Mouse (Mus musculus) liver, adult (tissue): ENCODE results near the gene Foxd2.

Experiments used
- GATA4 ChIP-seq: IDR thresholded peaks from 2 replicates; pipeline ENCODE4 v1.6.1; 2014; ENCODE audit warnings: mild to moderate bottlenecking, low read length; ENCODE audit not compliant: insufficient replicate concordance

The Foxd2 gene

DNA sequence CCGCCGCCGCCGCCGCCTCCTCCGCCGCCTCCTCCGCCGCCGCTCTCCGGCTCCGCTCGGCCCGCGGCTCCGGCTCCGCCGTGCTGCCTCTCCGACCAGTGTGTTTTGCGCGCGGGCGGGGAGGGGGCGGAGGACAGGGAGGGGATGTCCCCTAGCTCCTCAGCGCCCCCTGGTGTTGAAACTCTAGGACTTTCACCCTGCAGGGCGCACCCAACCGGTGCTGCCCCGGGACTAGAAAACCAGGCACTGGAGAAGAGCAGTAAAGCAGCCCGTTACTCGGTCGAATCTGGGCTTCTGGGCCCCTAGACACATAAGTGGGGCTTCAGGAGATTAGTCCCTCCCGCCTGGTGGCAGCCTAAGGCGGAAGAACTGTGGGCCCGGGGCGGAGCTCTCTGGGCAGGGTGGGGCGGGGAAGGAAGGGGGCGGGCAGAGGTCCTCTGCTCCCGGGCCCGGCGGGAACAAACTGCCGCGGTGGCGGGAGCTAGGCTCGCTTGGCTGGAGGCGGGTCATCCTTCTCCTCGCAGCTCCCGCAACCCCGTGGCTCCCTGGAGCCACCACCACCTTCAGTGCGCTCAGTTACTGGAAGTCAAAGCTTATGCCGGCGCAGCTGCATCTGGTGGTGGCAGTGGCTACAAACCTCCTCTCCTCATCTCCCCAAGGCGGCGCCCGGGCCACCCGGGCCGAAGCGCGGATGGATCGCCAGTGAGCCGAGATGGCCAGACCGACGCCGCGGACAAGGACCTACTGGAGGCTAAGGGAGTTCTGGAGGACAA lies at the start of gene Foxd2:
Foxd2 (minus strand) TSS at position 45 of the 773 bp plus-strand sequence.
- no peak for TF ChIP-seq GATA4

DNA sequence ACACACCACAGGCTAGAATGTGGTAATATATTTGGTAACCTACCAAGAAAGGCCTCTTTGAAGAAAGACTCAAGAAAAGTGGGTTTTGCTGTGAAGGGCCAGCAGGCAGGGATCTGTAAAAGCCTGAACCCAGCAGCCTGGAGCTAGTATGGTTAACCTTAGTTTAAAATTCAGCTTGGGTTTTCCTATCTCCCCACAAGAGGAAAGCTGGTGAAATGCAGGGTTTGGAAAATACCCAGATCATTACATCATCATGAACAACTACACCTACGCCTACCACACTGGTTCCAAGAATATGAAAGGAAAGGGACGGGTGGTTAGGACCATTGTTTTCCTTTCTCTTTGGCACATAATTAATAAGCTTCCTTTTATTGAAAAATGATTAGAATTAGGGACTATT lies 49.6 kb upstream of the Foxd2 start:
- no peak for TF ChIP-seq GATA4

GRCm38 (mm10) chr4:114957403-114957802 lies 48.7 kb upstream of the Foxd2 start:
- no peak for TF ChIP-seq GATA4

GRCm38 (mm10) chr4:114953172-114953571 lies 44.5 kb upstream of the Foxd2 start:
- no peak for TF ChIP-seq GATA4

GRCm38 (mm10) chr4:114947852-114948481 lies 39.3 kb upstream of the Foxd2 start:
- TF ChIP-seq GATA4 = no peak

GRCm38 (mm10) chr4:114947395-114947794 lies 38.7 kb upstream of the Foxd2 start:
- TF ChIP-seq GATA4 = no peak

DNA sequence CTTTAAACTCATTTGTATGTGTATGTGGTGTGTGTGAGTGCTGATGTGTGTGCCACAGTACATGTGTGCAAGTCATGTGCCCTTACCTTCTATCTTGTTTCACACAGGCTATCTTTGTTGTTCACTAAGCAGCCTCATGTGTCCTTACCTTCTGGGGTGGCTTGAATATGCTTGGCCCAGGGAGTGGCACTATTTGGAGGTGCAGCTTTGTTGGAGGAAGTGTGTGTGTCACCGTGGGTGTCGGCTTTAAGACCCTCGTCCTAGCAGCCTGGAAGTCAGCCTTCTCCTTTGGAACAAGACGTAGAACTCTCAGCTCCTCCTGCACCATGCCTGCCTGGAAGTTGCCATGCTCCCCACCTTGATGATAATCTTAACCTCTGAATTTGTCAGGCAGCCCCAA lies 37.7 kb upstream of the Foxd2 start:
- TF ChIP-seq GATA4 = no peak

GRCm38 (mm10) chr4:114945021-114945420 lies 36.3 kb upstream of the Foxd2 start:
- TF ChIP-seq GATA4 = no peak

GRCm38 (mm10) chr4:114942583-114942982 lies 33.9 kb upstream of the Foxd2 start:
- no peak for TF ChIP-seq GATA4

DNA sequence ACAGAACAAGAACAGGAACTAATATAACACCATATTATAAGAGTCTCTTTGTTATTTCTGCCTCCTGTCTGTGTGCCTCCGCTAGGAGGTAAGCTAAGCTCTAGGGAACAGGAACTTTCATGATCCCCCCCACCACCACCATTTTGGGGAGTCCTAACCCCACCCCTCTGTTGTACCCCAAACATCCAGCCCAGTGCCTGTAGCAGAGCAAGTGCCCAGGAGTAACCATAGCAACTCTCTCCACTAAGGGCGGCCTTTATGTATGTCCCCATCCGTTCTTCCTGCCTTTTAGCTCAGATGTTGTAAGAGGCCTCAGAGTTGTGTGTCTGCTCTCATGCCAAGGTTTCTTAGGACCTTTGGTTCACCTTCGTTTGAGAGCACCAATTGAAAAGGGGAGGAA lies 33.4 kb upstream of the Foxd2 start:
- TF ChIP-seq GATA4 = no peak

DNA sequence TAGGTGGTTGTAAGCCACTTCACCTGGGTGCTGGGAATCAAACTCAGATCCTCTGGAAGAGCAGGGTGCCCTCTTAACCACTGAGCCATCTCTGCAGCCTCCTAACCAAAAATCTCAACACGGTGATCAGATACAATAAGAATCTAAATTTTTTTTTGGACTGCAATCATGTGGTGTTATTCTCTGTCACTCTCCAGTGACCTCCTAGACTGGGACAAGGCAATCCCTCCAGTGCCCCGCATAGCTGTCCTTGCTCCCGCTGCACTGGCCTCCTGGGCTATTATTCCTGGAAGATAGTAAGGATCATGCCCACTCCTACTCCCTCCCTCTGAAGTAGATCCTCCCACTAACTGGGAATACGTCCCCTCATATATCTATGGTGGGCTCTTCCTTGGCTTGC lies 32.6 kb upstream of the Foxd2 start:
- no peak for TF ChIP-seq GATA4

DNA sequence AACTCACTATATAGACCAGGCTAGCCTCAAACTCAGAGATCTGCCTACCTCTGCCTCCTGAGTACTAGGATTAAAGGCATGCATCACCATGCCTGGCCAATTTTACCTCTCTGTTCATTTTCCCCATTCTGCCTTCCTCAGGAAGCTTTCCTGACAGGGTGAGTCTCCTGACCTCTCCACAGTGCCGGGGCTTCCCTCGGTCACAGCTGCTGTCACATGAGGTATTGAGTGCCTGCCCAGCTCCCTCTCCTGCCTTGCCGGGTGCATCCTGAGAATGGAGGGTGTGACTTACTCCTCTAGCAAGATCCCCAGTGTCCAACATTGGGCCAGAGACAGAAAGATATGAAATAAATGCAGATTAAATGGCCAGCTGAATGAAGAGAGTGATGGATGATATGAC lies 29.6 kb upstream of the Foxd2 start:
- TF ChIP-seq GATA4 = no peak

GRCm38 (mm10) chr4:114937459-114938047 lies 28.9 kb upstream of the Foxd2 start:
- no peak for TF ChIP-seq GATA4

DNA sequence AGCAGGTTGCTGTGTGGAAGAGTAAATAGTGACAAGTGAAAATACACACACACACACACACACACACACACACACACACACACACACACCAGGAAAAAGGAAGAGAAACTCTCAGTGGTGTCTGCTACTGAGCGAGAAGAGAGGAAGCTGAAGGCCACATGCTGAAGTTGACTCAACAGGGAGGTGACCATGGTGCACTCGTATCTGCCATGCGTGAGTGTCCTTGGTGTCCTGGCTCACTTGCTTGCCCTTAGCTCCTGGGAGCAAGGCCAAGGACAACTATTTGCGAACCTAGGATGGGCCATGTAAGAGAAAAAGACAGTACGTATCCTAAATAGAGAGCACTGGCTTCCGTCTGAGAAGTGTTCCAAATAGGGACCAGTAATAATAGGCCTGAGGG lies 25.5 kb upstream of the Foxd2 start:
- no peak for TF ChIP-seq GATA4

DNA sequence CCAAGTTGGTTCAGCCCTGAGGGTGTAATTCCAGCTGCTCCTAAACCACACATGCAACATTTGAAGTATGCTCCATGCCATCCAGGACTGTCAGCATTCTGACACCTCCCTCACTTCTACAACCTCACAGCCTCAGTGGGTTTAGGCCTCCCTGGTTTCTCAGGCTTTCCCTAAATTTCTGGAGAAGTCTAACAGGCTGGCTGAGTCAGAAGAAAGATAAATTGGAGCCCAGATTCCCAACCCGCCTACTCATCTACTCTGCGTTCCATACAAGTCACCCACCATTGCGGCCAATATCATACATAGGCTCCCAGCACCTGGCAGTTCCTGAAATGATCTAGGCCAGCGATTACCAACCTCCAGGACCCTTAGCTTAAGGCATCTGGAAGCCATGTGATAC lies 24.1 kb upstream of the Foxd2 start:
- TF ChIP-seq GATA4 = no peak

DNA sequence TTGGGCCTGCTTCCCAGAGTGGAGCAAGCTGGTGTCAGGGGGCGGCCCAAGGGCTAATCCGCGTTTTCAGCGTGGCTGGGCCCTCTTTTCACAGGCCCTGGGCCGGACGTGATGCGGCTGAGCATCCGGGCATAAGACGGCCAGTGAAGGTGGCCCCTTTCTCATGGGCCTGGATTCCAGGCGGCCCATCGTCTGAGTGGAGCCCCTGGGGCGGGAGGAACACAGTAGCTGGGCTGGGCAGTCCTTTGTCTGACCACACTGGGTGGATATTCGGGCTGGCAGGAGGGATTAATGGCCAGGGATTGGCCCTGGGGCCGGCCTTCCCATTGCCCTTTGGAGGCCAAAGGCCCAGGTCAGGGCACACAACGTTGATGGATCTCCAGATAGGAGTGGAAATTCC lies 20.5 kb upstream of the Foxd2 start:
- TF ChIP-seq GATA4 = no peak
